Mouse (Mus musculus) myocyte (in vitro differentiated cells): ENCODE data around the gene Il12rb2. TPM values are rescaled to one million over a fixed set of nuclear protein-coding genes. Genes with fewer than 3 reads are reported as not detected.

Source experiments
- H3K27me3 ChIP-seq: one replicate; pipeline ENCODE4 v1.6.1; 2011; ENCODE audit not compliant: control insufficient read depth, insufficient read depth, insufficient read length
- H3K36me3 ChIP-seq: one replicate; pipeline ENCODE4 v1.6.1; 2011; ENCODE audit not compliant: control insufficient read depth, insufficient read depth
- H3K4me2 ChIP-seq: one replicate; pipeline ENCODE4 v1.6.1; 2011; ENCODE audit warnings: low read depth, control low read depth
- H3K4me3 ChIP-seq: one replicate; pipeline ENCODE4 v1.5.1; 2011; ENCODE audit warnings: mild to moderate bottlenecking, control low read depth, moderate library complexity
- H3K79me2 ChIP-seq: one replicate; pipeline ENCODE4 v1.6.1; 2011; ENCODE audit not compliant: control insufficient read depth, insufficient read depth
- H3ac ChIP-seq: one replicate; pipeline ENCODE4 v1.6.1; 2011; ENCODE audit not compliant: control insufficient read depth, insufficient read length
- CEBPB ChIP-seq: IDR thresholded peaks from 2 replicates; pipeline ENCODE4 v1.6.1; 2011; ENCODE audit warnings: mild to moderate bottlenecking, moderate library complexity; ENCODE audit not compliant: poor library complexity, insufficient read depth, severe bottlenecking
- E2F4 ChIP-seq: IDR thresholded peaks from one replicate; pipeline ENCODE4 v1.6.1; 2011; ENCODE audit warnings: mild to moderate bottlenecking, control low read depth, moderate library complexity; ENCODE audit not compliant: insufficient read depth
- MAX ChIP-seq: IDR thresholded peaks from one replicate; pipeline ENCODE4 v1.6.1; 2011; ENCODE audit warnings: low read depth, mild to moderate bottlenecking, control low read depth
- MYOD1 ChIP-seq, 3 experiments: IDR thresholded peaks; one replicate each; pipeline ENCODE4 v1.6.1; 2011; ENCODE audit warnings: control low read depth in 2 of 3, low read depth in 2 of 3, mild to moderate bottlenecking in 2 of 3, moderate library complexity in 1 of 3; ENCODE audit not compliant: insufficient read length in 2 of 3, control insufficient read depth in 1 of 3
- MYOG ChIP-seq, 3 experiments: IDR thresholded peaks; one replicate each; pipeline ENCODE4 v1.6.1; 2011; ENCODE audit warnings: control low read depth in 2 of 3, low read depth in 2 of 3, mild to moderate bottlenecking in 2 of 3; ENCODE audit not compliant: insufficient read length in 2 of 3, control insufficient read depth in 1 of 3, insufficient read depth in 1 of 3
- POLR2A ChIP-seq: IDR thresholded peaks from one replicate; pipeline ENCODE4 v1.6.1; 2011; ENCODE audit warnings: low read depth, mild to moderate bottlenecking, control low read depth, moderate library complexity; ENCODE audit not compliant: insufficient read length
- POLR2AphosphoS2 ChIP-seq: IDR thresholded peaks from one replicate; pipeline ENCODE4 v1.6.1; 2011; ENCODE audit warnings: low read depth, control low read depth; ENCODE audit not compliant: insufficient read length
- REST ChIP-seq: IDR thresholded peaks from one replicate; pipeline ENCODE4 v1.6.1; 2011; ENCODE audit warnings: mild to moderate bottlenecking, control low read depth, moderate library complexity; ENCODE audit not compliant: insufficient read depth, insufficient read length
- SRF ChIP-seq: IDR thresholded peaks from one replicate; pipeline ENCODE4 v1.6.1; 2011; ENCODE audit warnings: low read depth; ENCODE audit not compliant: control insufficient read depth, insufficient read length
- TCF12 ChIP-seq: IDR thresholded peaks from one replicate; pipeline ENCODE4 v1.6.1; 2011; ENCODE audit warnings: mild to moderate bottlenecking, control low read depth; ENCODE audit not compliant: poor library complexity, insufficient read depth, severe bottlenecking
- TCF3 ChIP-seq: IDR thresholded peaks from one replicate; pipeline ENCODE4 v1.6.1; 2011; ENCODE audit warnings: low read depth, control low read depth; ENCODE audit not compliant: insufficient read length
- USF1 ChIP-seq: IDR thresholded peaks from one replicate; pipeline ENCODE4 v1.6.1; 2011; ENCODE audit warnings: low read depth, mild to moderate bottlenecking, control low read depth, moderate library complexity
- polyA plus RNA-seq: library from polyadenylated mRNA; unstranded; fragments of >200 nt; fragmentation: generic; extraction: Trizol; gene quantifications from one replicate; pipeline ENCODE4 v1.2.1, GENCODE M21; 2012; ENCODE audit warnings: missing spikeins

Il12rb2 gene
- polyA plus RNA-seq, 1 experiment = not detected

GRCm38 (mm10) chr6:67314697-67315096 lies 61.3 kb downstream of the Il12rb2 start:
- Histone ChIP-seq H3K36me3 (no peaks in the 10 kb centered on the region), H3K27me3 (no peaks in the 10 kb centered on the region), H3K4me3 (no peak overlapping the region), H3ac (no peak overlapping the region), H3K79me2 (no peaks in the 10 kb centered on the region), H3K4me2 (no peak overlapping the region)
- no peak for TF ChIP-seq POLR2AphosphoS2
- TF ChIP-seq CEBPB = no peak

DNA sequence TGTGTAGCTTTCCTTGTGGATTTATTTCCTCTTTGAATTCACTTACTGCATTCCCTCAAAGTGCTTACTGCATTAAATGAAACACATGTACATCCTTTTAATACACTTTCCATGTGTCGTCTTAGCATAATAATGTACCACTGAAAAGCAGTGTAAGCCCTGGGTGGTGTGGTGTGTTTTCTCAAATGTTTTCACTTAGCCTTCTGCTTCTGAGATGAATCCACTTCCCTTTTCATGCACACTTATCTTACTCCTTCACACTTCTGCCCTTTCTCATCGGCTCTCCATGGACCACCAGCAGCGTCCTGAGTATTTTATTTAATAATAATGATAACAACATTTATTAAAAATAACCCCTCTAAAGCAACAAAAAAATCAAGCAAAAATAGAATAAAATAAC lies 66.2 kb downstream of the Il12rb2 start:
- Histone ChIP-seq H3K36me3 (peaks cover 6% of the 10 kb centered on the region), H3K4me2 (no peak overlapping the region), H3K27me3 (no peaks in the 10 kb centered on the region), H3K4me3 (no peak overlapping the region), H3K79me2 (no peaks in the 10 kb centered on the region), H3ac (no peak overlapping the region)
- TF ChIP-seq POLR2AphosphoS2 = no peak
- no peak for TF ChIP-seq REST
- TF ChIP-seq TCF12 = no peak
- no peak for TF ChIP-seq SRF
- TF ChIP-seq E2F4 = no peak
- no peak for TF ChIP-seq TCF3
- TF ChIP-seq MAX = no peak
- no peak for TF ChIP-seq USF1
- no peak for TF ChIP-seq MYOG (IDR thresholded peaks at IDR 0.05; ENCODE audit: control insufficient read depth in 1 of 3, insufficient read depth in 1 of 3, insufficient read length in 2 of 3, low read depth in 2 of 3)
- TF ChIP-seq CEBPB = no peak
- no peak for TF ChIP-seq POLR2A
- TF ChIP-seq MYOD1 (IDR thresholded peaks at IDR 0.05; ENCODE audit: control insufficient read depth in 1 of 3, insufficient read length in 2 of 3, low read depth in 2 of 3) = no peak

- H3K27me3 ChIP-seq = no peaks in the 10 kb centered on the region
- no peak for TF ChIP-seq MAX
- no peak for TF ChIP-seq SRF
- no peak for TF ChIP-seq MYOD1 (IDR thresholded peaks at IDR 0.05; ENCODE audit: control insufficient read depth in 1 of 3, insufficient read length in 2 of 3, low read depth in 2 of 3)
- no peak for TF ChIP-seq TCF3
- TF ChIP-seq TCF12 = no peak
- TF ChIP-seq MYOG (IDR thresholded peaks at IDR 0.05; ENCODE audit: control insufficient read depth in 1 of 3, insufficient read depth in 1 of 3, insufficient read length in 2 of 3, low read depth in 2 of 3) = no peak
- no peak for TF ChIP-seq POLR2AphosphoS2
- TF ChIP-seq E2F4 = no peak
- no peak for TF ChIP-seq CEBPB
- TF ChIP-seq REST = no peak
- TF ChIP-seq USF1 = no peak
- TF ChIP-seq POLR2A = no peak
- H3K36me3 ChIP-seq = peaks cover 6% of the 10 kb centered on the region
- no peak overlapping the region for H3K4me2 ChIP-seq
- H3K4me3 ChIP-seq = no peak overlapping the region
- H3ac ChIP-seq = no peak overlapping the region
- H3K79me2 ChIP-seq = no peaks in the 10 kb centered on the region
Observed at GRCm38 (mm10) chr6:67308994-67309393, 67.0 kb downstream of the Il12rb2 start.

- Histone ChIP-seq H3K79me2 (no peaks in the 10 kb centered on the region), H3ac (no peak overlapping the region), H3K4me3 (no peak overlapping the region), H3K36me3 (peaks cover 6% of the 10 kb centered on the region), H3K4me2 (no peak overlapping the region), H3K27me3 (no peaks in the 10 kb centered on the region)
- TF ChIP-seq MYOG (IDR thresholded peaks at IDR 0.05; ENCODE audit: control insufficient read depth in 1 of 3, insufficient read depth in 1 of 3, insufficient read length in 2 of 3, low read depth in 2 of 3) (no peak), USF1 (no peak), POLR2A (no peak), SRF (no peak), POLR2AphosphoS2 (no peak), CEBPB (no peak), TCF12 (no peak), E2F4 (no peak)
Observed at GRCm38 (mm10) chr6:67303210-67303609, 72.8 kb downstream of the Il12rb2 start.

DNA sequence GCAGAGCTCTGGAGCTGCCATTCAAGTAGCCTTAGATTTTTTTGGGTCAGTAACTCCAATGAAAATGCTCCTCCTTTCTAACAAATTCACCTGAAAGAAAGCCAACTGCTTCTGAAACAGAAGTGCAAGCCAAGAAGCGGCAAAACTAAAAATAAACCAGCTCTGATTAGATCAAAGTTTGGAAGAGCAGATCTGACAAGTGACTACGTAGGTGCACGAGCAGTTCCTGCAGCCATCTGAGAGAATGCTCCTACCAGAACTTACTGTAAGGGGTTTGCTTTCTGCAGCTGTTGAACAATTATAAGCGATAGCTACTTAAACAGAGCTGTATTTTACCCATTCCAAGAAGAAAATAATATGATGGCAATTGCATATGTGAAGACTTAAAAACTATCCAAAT lies 73.5 kb downstream of the Il12rb2 start:
- no peak overlapping the region for H3ac ChIP-seq
- H3K27me3 ChIP-seq = no peaks in the 10 kb centered on the region
- H3K4me3 ChIP-seq = no peak overlapping the region
- H3K4me2 ChIP-seq = no peak overlapping the region
- H3K79me2 ChIP-seq = no peaks in the 10 kb centered on the region
- H3K36me3 ChIP-seq = peaks cover 6% of the 10 kb centered on the region
- TF ChIP-seq CEBPB (no peak), MYOD1 (IDR thresholded peaks at IDR 0.05; ENCODE audit: control insufficient read depth in 1 of 3, insufficient read length in 2 of 3, low read depth in 2 of 3) (no peak), TCF3 (no peak), SRF (no peak), POLR2AphosphoS2 (no peak), MYOG (IDR thresholded peaks at IDR 0.05; ENCODE audit: control insufficient read depth in 1 of 3, insufficient read depth in 1 of 3, insufficient read length in 2 of 3, low read depth in 2 of 3) (no peak), E2F4 (no peak), TCF12 (no peak)
